Comparison of ENCODE assay signal across 14 mouse cellular contexts in genomic region chr13:89878832-89879468, GRCm38 (mm10).
A peak's percentile ranks its signal among the peaks of the same experiment; 100 is the strongest.
DNase-seq lines count a peak whose midpoint lies in the region; ATAC-seq lines count a peak whose summit lies in the region.
"Had no signal": no experiment of that assay in that cellular context is flagged by ENCODE, and none has a peak within 500 bp of the region (broad histone marks: within the 10 kb centered on the region; RNA-seq: fewer than 3 reads in every experiment).

No protein-coding gene starts in this region.

- H3K4me2 ChIP-seq in midbrain, embryonic 13.5 days (replicated peaks) = peak overlapping the region; percentile 7; the same call in 1 of the 2 replicates
- H3K4me2 ChIP-seq: heart, embryonic 13.5 days had no signal

- no peaks in the 10 kb centered on the region for H3K9me3 ChIP-seq in midbrain, embryonic 13.5 days
- H3K9me3 ChIP-seq in midbrain, embryonic 10.5 days (replicated peaks) = no peaks in the 10 kb centered on the region
- no peaks in the 10 kb centered on the region for H3K9me3 ChIP-seq in embryonic facial prominence, embryonic 10.5 days
- H3K9me3 ChIP-seq: heart, embryonic 13.5 days had no signal

- peaks cover 8% of the 10 kb centered on the region for H3K4me1 ChIP-seq in midbrain, embryonic 13.5 days (replicated peaks)
- H3K4me1 ChIP-seq in midbrain, embryonic 10.5 days = no peaks in the 10 kb centered on the region
- H3K4me1 ChIP-seq in embryonic facial prominence, embryonic 10.5 days = peaks cover 10% of the 10 kb centered on the region
- H3K4me1 ChIP-seq: heart, embryonic 13.5 days had no signal

- H3K4me3 ChIP-seq in midbrain, embryonic 13.5 days (replicated peaks) = no peak overlapping the region
- no peak overlapping the region for H3K4me3 ChIP-seq in midbrain, embryonic 10.5 days
- no peak overlapping the region for H3K4me3 ChIP-seq in embryonic facial prominence, embryonic 10.5 days
- H3K4me3 ChIP-seq: heart, embryonic 13.5 days had no signal

- DNase-seq in frontal cortex, postnatal 25 days (ENCODE audit: low spot score in 2 of 2) = no peak
- no peak for DNase-seq in midbrain, embryonic 10.5 days (ENCODE audit: low spot score)
- DNase-seq in left cerebral cortex, postnatal 14 days (ENCODE audit: low spot score in 2 of 2) = peak; percentile 12 to 31
- DNase-seq in right cerebral cortex, postnatal 25 days = peak; percentile 6
- DNase-seq in embryonic facial prominence, embryonic 10.5 days (ENCODE audit: low spot score) = no peak
- no peak for DNase-seq in MN1 (ENCODE audit: low spot score)
- DNase-seq: adrenal gland, postnatal 14 days; B cell, adult 2 months; cerebellum, adult 11-12 months had no signal

- WGBS in midbrain, embryonic 13.5 days = 72% methylated on average over 10 of the region's 10 CpGs
- WGBS in midbrain, embryonic 10.5 days = 91% methylated on average over 10 of the region's 10 CpGs
- WGBS in embryonic facial prominence, embryonic 10.5 days = 85% methylated on average over 10 of the region's 10 CpGs

- intact Hi-C loops in left cerebral cortex, postnatal 14 days (cut with DNase I) = no loop called here

- no peaks in the 10 kb centered on the region for H3K27me3 ChIP-seq in midbrain, embryonic 13.5 days
- no peaks in the 10 kb centered on the region for H3K27me3 ChIP-seq in midbrain, embryonic 10.5 days (ENCODE audit: low read depth, poor library complexity, severe bottlenecking)
- H3K27me3 ChIP-seq in embryonic facial prominence, embryonic 10.5 days (replicated peaks; ENCODE audit: low read depth, poor library complexity, severe bottlenecking) = no peaks in the 10 kb centered on the region
- H3K27me3 ChIP-seq: heart, embryonic 13.5 days had no signal

- H3K36me3 ChIP-seq in midbrain, embryonic 13.5 days = no peaks in the 10 kb centered on the region
- no peaks in the 10 kb centered on the region for H3K36me3 ChIP-seq in midbrain, embryonic 10.5 days
- no peaks in the 10 kb centered on the region for H3K36me3 ChIP-seq in embryonic facial prominence, embryonic 10.5 days (replicated peaks)
- H3K36me3 ChIP-seq: heart, embryonic 13.5 days had no signal

- H3K9ac ChIP-seq in midbrain, embryonic 13.5 days (replicated peaks) = no peak overlapping the region
- H3K9ac ChIP-seq: heart, embryonic 13.5 days; liver, embryonic 14.5 days had no signal

- H3K27ac ChIP-seq in midbrain, embryonic 13.5 days = peak overlapping the region; percentile 14; the same call in 1 of the 2 replicates
- H3K27ac ChIP-seq in midbrain, embryonic 10.5 days (replicated peaks) = no peak overlapping the region
- H3K27ac ChIP-seq in embryonic facial prominence, embryonic 10.5 days (replicated peaks) = no peak overlapping the region
- H3K27ac ChIP-seq: heart, embryonic 13.5 days; liver, embryonic 14.5 days had no signal

- peak; percentile 96 for ATAC-seq in frontal cortex, adult (ENCODE audit: low TSS enrichment)
- ATAC-seq in midbrain, embryonic 13.5 days = peak; percentile 78
- ATAC-seq: intestine, postnatal 0 days had no signal

Comparison
In these comparisons a context has a peak if more than half of its experiments do, and no peak if none do; other contexts are left out.
1. DNase-seq: peak in left cerebral cortex, postnatal 14 days (2 of 2) and right cerebral cortex, postnatal 25 days (single experiment); none in frontal cortex, postnatal 25 days (0 of 2), midbrain, embryonic 10.5 days (single experiment), embryonic facial prominence, embryonic 10.5 days (single experiment) and MN1 (single experiment).